In genomic region chr8:126424163-126424562, GRCm38 (mm10) we compare ENCODE assay signal across 22 mouse cellular contexts. TPM values are rescaled to one million over a fixed set of nuclear protein-coding genes. Genes with fewer than 3 reads are reported as not detected.
DNase-seq lines count a peak whose midpoint lies in the region; ATAC-seq lines count a peak whose summit lies in the region.
"Had no signal": no experiment of that assay in that cellular context is flagged by ENCODE, and none has a peak within 500 bp of the region (broad histone marks: within the 10 kb centered on the region; RNA-seq: fewer than 3 reads in every experiment).

No protein-coding gene starts in this region.

- no peak overlapping the region for H3K9ac ChIP-seq in kidney, embryonic 16.5 days (replicated peaks; ENCODE audit: low read length)
- H3K9ac ChIP-seq in neural tube, embryonic 13.5 days = 0 out of 2 replicates have a peak overlapping the region, but pooled peaks have one; percentile 86
- H3K9ac ChIP-seq in liver, embryonic 13.5 days = no peak overlapping the region
- H3K9ac ChIP-seq: stomach, embryonic 15.5 days had no signal

- H3K4me3 ChIP-seq in kidney, embryonic 16.5 days (ENCODE audit: low read length) = no peak overlapping the region
- no peak overlapping the region for H3K4me3 ChIP-seq in neural tube, embryonic 13.5 days
- H3K4me3 ChIP-seq in liver, embryonic 13.5 days (replicated peaks) = no peak overlapping the region

- no peaks in the 10 kb centered on the region for H3K27me3 ChIP-seq in kidney, embryonic 16.5 days (ENCODE audit: insufficient read depth, low read length)
- H3K27me3 ChIP-seq in neural tube, embryonic 13.5 days = no peaks in the 10 kb centered on the region
- H3K27me3 ChIP-seq in liver, embryonic 13.5 days = no peaks in the 10 kb centered on the region
- H3K27me3 ChIP-seq: CH12.LX; hindbrain, embryonic 13.5 days; midbrain, embryonic 12.5 days; Patski; stomach, embryonic 15.5 days had no signal

- H3K27ac ChIP-seq in kidney, embryonic 16.5 days (ENCODE audit: low read length) = no peak overlapping the region
- no peak overlapping the region for H3K27ac ChIP-seq in neural tube, embryonic 13.5 days (replicated peaks)
- H3K27ac ChIP-seq in liver, embryonic 13.5 days = no peak overlapping the region
- H3K27ac ChIP-seq: forebrain, embryonic 10.5 days; hindbrain, embryonic 13.5 days; midbrain, embryonic 12.5 days; stomach, embryonic 15.5 days had no signal

- no peak for ATAC-seq in kidney, embryonic 16.5 days (ENCODE audit: low FRiP score, low TSS enrichment)
- ATAC-seq in neural tube, embryonic 13.5 days (ENCODE audit: low read depth) = no peak
- ATAC-seq in liver, embryonic 13.5 days (ENCODE audit: low read depth) = no peak
- ATAC-seq: Patski had no signal

- 80% methylated on average over 4 of the region's 4 CpGs for WGBS in kidney, embryonic 16.5 days
- 91% methylated on average over 4 of the region's 4 CpGs for WGBS in neural tube, embryonic 13.5 days
- 67% methylated on average over 4 of the region's 4 CpGs for WGBS in liver, embryonic 13.5 days (ENCODE audit: insufficient replicate concordance)

- DNase-seq in kidney, adult 18-20 months = peak; percentile 27
- DNase-seq in neural tube, embryonic 10.5 days (ENCODE audit: extremely low spot score, low spot score) = no peak
- DNase-seq in liver, embryonic 13.5 days = no peak
- DNase-seq in retina, postnatal 1 day = no peak
- DNase-seq in spleen, adult 18-20 months = no peak
- DNase-seq: adrenal gland, postnatal 36 days; B cell, adult 2 months; cerebellum, adult 9-10 months; gastrocnemius, postnatal 25 days; heart, adult 18-20 months; lung, adult 18-20 months; lung, postnatal 10 days; thymus, postnatal 25 days had no signal

- H3K4me2 ChIP-seq in kidney, embryonic 16.5 days (replicated peaks; ENCODE audit: low read depth, low read length) = no peak overlapping the region
- no peak overlapping the region for H3K4me2 ChIP-seq in neural tube, embryonic 13.5 days
- H3K4me2 ChIP-seq in liver, embryonic 13.5 days = peak overlapping the region; percentile 94; the same call in 1 of the 2 replicates

- peaks cover 8% of the 10 kb centered on the region for H3K4me1 ChIP-seq in kidney, embryonic 16.5 days (ENCODE audit: insufficient read depth, low read length)
- H3K4me1 ChIP-seq in neural tube, embryonic 13.5 days (replicated peaks) = peaks cover 21% of the 10 kb centered on the region
- H3K4me1 ChIP-seq in liver, embryonic 13.5 days (replicated peaks) = peaks cover 29% of the 10 kb centered on the region

- no peaks in the 10 kb centered on the region for H3K9me3 ChIP-seq in kidney, embryonic 16.5 days (ENCODE audit: low read length)
- no peaks in the 10 kb centered on the region for H3K9me3 ChIP-seq in neural tube, embryonic 13.5 days
- H3K9me3 ChIP-seq in liver, embryonic 13.5 days (replicated peaks) = no peaks in the 10 kb centered on the region
- H3K9me3 ChIP-seq: forebrain, embryonic 10.5 days; G1E; hindbrain, embryonic 13.5 days; midbrain, embryonic 12.5 days; stomach, embryonic 15.5 days had no signal

- peaks cover 31% of the 10 kb centered on the region for H3K36me3 ChIP-seq in kidney, embryonic 16.5 days (ENCODE audit: insufficient read depth, low read length)
- H3K36me3 ChIP-seq in neural tube, embryonic 13.5 days = peaks cover 42% of the 10 kb centered on the region
- H3K36me3 ChIP-seq in liver, embryonic 13.5 days = peaks cover 41% of the 10 kb centered on the region

RNA-seq across cellular contexts. Expression of gene Coa6, which starts 1.8 kb away (rescaled TPM):
- polyA plus RNA-seq in kidney, embryonic 16.5 days (2015; fragmentation: Nextera tagmentation; extraction: Ambion mirVana) = 45.8 and 53.9 TPM in 2 replicates
- 46.7 and 48.1 TPM in 2 replicates for polyA plus RNA-seq in neural tube, embryonic 13.5 days (2015; fragmentation: Nextera tagmentation; extraction: Ambion mirVana)
- 39.8 and 46.5 TPM in 2 replicates for polyA plus RNA-seq in liver, embryonic 13.5 days (2015; fragmentation: Nextera tagmentation; extraction: Ambion mirVana)

RNA-seq across cellular contexts. Expression of gene Tarbp1, which starts 50.7 kb away (rescaled TPM):
- polyA plus RNA-seq in kidney, embryonic 16.5 days (2015; fragmentation: Nextera tagmentation; extraction: Ambion mirVana) = 3.1 and 3.3 TPM in 2 replicates
- 1.5 and 1.6 TPM in 2 replicates for polyA plus RNA-seq in neural tube, embryonic 13.5 days (2015; fragmentation: Nextera tagmentation; extraction: Ambion mirVana)
- 1.3 and 1.6 TPM in 2 replicates for polyA plus RNA-seq in liver, embryonic 13.5 days (2015; fragmentation: Nextera tagmentation; extraction: Ambion mirVana)
